Mouse (Mus musculus): ENCODE results near the gene Ppp1r3g. TPM values are rescaled to one million over a fixed set of nuclear protein-coding genes. Genes with fewer than 3 reads are reported as not detected.

Gene Ppp1r3g
- polyA plus RNA-seq, 1 experiment from 2014 or later = 0.93 TPM

DNA sequence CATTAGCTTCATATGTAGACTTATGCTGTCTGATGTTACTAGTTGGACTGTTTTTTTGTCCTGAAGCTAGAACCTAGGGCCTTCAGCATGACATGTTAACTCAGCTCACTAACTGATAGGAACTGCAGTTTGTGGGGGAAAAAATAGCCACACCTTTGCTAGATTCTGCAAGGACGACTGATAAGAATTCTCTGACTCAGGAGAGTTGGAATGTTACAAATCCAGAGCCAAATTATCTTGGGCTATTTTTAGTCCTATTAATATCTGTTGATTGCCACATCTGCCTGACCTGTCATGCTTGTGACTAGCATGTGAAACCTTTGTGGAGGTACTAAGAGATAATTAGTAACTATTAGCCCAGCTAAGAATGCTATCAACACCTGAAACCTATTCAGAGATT, 42.2 kb downstream of the Ppp1r3g start:
- H3K4me3 ChIP-seq = no peak overlapping the region
- no peak for DNase-seq (ENCODE audit: low spot score)
- H3K27ac ChIP-seq (replicated peaks) = no peak overlapping the region
- WGBS = 84% methylated on average over 1 of the region's 1 CpGs
- H3K27me3 ChIP-seq (replicated peaks; ENCODE audit: low read depth, poor library complexity, severe bottlenecking) = no peaks in the 10 kb centered on the region
- no peaks in the 10 kb centered on the region for H3K9me3 ChIP-seq
- H3K4me1 ChIP-seq = peaks cover 7% of the 10 kb centered on the region; the same call in 1 of the 2 replicates
- H3K36me3 ChIP-seq (replicated peaks) = no peaks in the 10 kb centered on the region

DNA sequence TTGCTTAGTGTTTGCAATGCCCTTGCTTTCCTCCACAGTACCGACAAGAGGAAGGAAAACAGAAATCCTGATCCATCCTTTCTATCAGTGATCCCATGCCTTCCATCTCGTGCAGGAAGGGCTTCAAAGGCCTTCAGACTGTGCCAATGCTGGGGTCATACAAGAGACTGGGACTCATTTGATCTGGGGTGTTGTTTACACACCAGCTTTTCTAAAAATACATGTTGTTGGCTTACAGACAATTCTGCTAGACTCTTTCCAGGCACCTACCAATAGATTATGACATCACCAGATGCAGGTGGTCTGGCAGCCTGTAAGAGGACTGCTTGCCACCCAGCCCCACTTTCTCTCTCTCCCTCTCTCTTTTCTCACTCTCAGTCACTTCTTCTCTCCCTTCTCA, 51.3 kb downstream of the Ppp1r3g start:
- Histone ChIP-seq H3K27me3 (replicated peaks; ENCODE audit: low read depth, poor library complexity, severe bottlenecking) (no peaks in the 10 kb centered on the region), H3K27ac (replicated peaks) (no peak overlapping the region), H3K4me3 (no peak overlapping the region), H3K36me3 (replicated peaks) (no peaks in the 10 kb centered on the region), H3K4me1 (no peaks in the 10 kb centered on the region), H3K9me3 (no peaks in the 10 kb centered on the region)
- 81% methylated on average over 2 of the region's 2 CpGs for WGBS
- DNase-seq (ENCODE audit: low spot score) = no peak

DNA sequence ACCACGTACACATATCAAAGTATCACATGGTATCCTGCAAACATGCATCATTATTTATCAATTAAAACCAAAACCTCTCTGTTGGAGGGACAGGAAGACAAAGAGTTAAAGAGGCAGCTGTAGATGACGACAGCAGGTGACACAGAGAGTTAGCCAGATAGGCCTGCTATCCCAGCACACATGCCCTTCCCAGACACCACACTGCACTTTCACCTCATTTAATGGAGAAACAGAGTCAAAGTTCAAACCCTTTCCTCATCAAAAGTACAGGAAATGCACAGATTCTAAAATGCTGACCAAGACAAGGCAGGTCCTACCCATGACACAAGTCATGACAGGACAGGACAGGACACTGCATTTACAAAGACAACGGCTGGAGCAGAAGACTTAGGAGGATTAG, 57.0 kb downstream of the Ppp1r3g start:
- 78% methylated on average over 3 of the region's 3 CpGs for WGBS
- no peak for DNase-seq (ENCODE audit: low spot score)
- H3K4me1 ChIP-seq = no peaks in the 10 kb centered on the region
- no peaks in the 10 kb centered on the region for H3K27me3 ChIP-seq (replicated peaks; ENCODE audit: low read depth, poor library complexity, severe bottlenecking)
- H3K36me3 ChIP-seq (replicated peaks) = no peaks in the 10 kb centered on the region
- no peaks in the 10 kb centered on the region for H3K9me3 ChIP-seq
- H3K4me3 ChIP-seq = no peak overlapping the region
- no peak overlapping the region for H3K27ac ChIP-seq (replicated peaks)

DNA sequence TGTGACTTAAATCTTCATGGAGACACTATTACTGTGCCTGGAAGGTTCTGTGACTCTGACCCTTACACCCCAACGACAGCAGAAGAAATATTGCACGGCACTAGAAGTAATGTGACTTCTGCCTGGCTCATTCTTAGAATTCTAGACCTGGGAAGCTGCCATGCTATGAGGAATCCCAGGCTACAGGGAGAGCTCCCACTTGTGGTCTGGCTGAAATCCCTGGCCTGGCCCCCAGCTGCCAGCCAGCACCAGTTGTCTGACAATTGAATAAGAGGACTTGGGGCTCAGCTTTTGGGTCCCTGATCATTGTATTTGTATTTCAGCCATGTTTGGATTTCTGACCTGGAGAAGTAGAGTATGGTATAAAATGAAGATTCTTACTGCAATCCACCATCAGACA, 59.4 kb downstream of the Ppp1r3g start:
- Histone ChIP-seq H3K4me1 (no peaks in the 10 kb centered on the region), H3K27ac (replicated peaks) (no peak overlapping the region), H3K27me3 (replicated peaks; ENCODE audit: low read depth, poor library complexity, severe bottlenecking) (no peaks in the 10 kb centered on the region), H3K9me3 (no peaks in the 10 kb centered on the region), H3K4me3 (no peak overlapping the region), H3K36me3 (replicated peaks) (no peaks in the 10 kb centered on the region)
- 72% methylated on average over 2 of the region's 2 CpGs for WGBS
- no peak for DNase-seq (ENCODE audit: low spot score)

DNA sequence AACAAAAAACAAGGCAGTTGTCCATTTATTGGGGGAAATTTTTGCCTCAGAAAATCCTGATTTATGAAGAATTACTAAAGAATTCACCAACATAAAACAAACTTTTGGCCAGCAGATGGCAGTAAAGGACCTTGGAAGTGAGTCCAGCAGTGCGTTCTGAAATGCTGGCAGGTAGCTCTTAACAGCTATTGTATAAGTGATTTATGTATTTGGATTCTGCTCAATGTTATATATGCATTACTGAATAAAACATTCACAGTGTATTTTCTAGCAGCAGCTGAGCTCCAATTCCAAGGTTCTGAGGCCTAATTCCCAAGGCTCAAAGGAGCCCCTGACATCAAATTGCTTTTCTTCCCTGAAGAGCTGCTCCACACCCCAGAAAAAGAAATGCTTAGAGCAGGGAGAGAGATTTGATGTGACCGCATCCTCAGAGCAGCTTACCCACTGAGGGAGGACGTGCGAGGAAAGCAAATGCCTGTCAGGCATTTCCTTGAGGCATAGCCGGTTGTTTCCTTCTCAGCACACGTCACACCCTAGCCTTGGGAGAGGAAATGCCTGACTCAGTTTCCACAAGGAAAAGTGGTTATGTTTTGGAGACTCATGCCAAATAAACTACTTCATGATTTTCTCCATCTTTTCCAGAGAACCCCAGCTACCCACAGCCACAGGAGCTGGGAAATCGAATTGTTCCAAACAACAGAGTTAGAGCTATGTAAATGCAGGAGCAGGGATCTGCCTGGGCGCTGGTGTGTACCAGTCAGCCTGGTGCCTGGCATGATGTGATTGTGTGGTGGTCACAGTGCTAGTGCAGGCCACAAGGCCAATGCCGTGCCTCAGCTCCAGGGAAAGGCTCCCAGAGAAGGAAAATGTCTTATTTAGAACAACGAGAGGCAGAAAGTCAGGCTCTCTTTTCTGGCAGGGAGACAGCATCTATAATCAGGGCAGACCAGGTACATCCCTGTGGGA, 61.0 kb downstream of the Ppp1r3g start:
- Histone ChIP-seq H3K4me1 (no peaks in the 10 kb centered on the region), H3K4me3 (no peak overlapping the region), H3K9me3 (no peaks in the 10 kb centered on the region), H3K27me3 (replicated peaks; ENCODE audit: low read depth, poor library complexity, severe bottlenecking) (no peaks in the 10 kb centered on the region), H3K27ac (replicated peaks) (no peak overlapping the region), H3K36me3 (replicated peaks) (no peaks in the 10 kb centered on the region)
- peak; percentile 49 for DNase-seq (ENCODE audit: low spot score)
- WGBS = 70% methylated on average over 10 of the region's 10 CpGs

Other genes with a start within 250 kb of the Ppp1r3g start
- 27.6 and 32.9 TPM in 2 replicates for gene Rpp40, start 52.5 kb upstream of the Ppp1r3g start, polyA plus RNA-seq (2016; fragmentation: Nextera tagmentation; extraction: Ambion mirVana)
- 23.5 and 26.4 TPM in 2 replicates for gene Fars2, start 158.6 kb downstream of the Ppp1r3g start, polyA plus RNA-seq (2016; fragmentation: Nextera tagmentation; extraction: Ambion mirVana)
- 21.6 and 22.7 TPM in 2 replicates for gene Lyrm4, start 158.7 kb downstream of the Ppp1r3g start, polyA plus RNA-seq (2016; fragmentation: Nextera tagmentation; extraction: Ambion mirVana)

Data from embryonic facial prominence, embryonic 10.5 days (tissue).